Mouse (Mus musculus) CD4-positive, CD25-positive, alpha-beta regulatory T cell, adult 2 months (primary cell): Measurements from ENCODE around the gene Ndrg2.
"Not testable (repeated sequence)": the region's sequence is repeated elsewhere in the genome, so short reads cannot be mapped to it uniquely, and the experiment has no call there.

Source experiments
- DNase-seq: peaks from one replicate; pipeline ENCODE4 v3.0.0-alpha.2; 2012; ENCODE audit warnings: low read depth, low spot score

Ndrg2 gene

DNA sequence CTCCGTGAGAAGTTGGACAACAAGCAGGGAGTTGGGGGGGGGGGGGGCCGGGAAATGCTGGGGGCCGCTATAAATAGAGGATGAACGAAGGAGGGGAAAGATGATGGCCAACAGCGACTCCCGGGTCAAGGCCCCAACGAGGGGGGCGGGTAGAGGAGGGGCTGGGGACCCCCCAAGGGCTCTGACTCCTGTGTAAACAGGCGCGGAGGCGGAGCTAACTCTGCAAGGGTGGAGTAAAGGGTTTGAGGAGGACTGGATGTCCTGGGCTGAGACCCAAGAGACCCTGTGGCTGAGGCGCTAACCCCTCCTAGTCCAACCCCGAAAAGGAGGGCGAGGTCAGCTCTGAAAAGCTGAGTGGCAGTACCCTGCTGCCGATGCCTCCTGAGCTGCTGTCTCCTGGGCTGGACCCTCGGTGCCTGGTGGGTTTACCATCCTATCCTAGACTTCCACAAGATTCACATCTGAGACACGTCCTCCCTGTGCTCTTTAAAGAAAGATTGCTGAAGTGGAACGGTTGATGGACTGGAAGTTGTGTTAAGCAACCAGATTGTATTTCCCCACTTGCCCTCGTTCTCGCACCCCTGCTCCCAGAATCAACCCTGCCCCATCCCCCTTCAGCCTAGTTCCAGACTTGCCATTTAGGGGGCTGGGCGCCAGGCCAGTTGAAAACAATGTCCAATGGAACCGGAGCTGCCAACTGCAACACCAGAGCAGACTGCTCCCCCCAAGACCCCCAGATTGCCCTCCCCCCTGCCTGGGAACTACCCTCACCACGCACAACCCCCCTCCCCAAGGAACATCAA, at the start of gene Ndrg2:
Gene Ndrg2 (minus strand): TSS at position 199 of the 803 bp plus-strand sequence.
- peak; percentile 61 for DNase-seq

DNA sequence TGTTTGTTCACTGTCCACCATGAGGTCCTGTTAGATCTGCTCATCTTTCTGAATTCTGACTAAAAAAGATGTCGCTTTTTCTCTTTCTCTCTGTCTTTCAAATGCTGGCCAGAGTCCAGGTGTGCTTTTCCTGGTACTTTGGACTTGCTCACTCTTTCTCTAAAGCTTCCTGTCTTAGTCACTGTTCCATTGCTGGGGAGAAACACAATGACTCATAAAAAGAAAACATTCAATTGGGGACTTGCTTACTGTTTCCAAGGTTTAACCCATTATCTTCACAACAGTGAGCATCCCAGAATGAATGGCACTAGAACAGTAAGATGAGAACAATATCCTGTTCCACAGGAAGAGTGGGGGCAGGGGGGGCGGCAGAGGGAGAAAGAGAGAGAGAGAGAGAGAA, 46.4 kb upstream of the Ndrg2 start:
- DNase-seq, result no peak

DNA sequence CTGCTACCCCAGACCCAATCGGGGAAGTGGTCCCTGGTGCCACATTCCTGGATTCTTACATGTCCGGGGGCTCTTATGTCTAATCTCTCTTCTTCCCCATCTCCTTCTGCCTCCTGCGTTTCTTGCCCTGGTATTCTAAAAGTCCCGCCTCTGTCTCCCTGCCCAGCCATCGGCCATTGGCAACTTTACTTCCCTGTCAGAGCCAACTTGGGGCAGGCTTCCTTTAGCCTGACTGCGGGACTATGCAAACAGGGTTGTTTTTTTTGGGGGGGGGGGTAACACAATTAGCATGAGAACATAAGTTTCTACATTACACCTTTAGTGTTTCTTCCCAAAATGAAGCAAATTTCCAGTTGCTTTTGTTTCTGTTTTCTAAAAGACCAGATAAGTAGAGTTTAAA, 29.4 kb upstream of the Ndrg2 start:
- DNase-seq, result no peak

DNA sequence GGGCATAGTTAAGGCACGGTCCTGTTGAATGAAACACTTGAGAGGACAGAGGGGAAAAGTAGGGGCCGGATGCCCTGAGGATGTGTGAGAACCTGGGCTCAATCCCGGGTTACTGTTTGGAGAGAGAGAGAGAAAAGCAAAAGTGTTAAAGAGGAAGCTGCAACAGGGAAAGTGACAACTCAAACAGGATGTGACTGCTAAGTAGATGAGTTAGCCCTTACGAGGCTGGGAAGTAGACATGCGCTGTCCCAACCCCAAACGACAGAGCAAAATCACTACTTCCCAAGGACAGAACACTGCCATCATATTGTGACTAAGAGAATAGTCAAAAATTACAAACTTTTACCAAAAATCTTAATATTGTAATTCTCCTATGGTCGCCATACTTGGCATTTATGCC, 28.3 kb upstream of the Ndrg2 start:
- no peak for DNase-seq

DNA sequence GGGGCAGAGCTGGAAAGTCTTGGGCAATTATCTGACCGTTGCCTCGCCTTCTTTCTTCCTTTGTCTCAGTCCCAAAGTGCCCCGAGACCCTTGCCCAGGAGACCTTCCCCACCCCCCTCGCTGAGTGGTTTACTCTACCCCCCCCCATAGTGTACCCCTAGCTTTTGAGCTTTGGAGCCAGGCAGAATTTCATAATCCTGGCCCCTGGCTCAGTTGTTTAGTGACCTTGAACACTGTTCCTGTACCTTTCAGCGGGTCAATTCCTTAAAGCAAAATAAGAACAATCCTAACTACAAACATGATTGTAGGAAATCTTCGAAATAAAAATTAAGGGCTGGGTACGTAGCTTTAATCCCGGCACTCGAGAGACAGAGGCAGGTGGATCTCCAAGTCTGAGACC, 27.6 kb upstream of the Ndrg2 start:
- no peak for DNase-seq

DNA sequence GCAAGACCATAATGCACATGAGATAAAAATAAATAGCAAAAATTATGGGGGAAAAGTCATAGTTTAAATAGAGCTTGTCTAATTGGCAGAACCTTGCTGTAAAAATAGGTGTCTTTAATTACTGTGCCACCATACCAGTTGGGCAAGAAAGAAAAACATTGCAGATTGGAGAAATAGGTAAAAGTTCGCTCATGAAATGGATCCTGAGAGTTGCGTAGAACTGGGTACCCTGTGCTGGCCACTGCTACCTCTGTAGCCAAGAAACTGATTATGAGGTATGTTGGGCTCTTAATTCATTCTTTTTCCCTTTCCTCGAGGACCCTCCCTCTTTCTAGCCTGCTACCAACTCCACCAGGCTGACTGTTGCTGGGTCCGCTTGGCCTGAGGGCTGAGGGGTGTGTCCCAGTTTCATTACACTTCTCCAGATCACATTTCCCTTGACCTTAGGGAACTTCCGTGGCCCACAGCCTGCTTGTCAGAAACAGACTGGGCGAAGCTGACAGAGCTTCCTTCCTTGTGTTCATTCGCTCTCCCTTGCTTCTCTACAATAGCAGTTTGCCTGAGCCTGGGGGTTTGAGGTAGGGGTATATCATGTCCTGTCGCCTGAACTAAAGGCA, 27.1 kb upstream of the Ndrg2 start:
- DNase-seq, result no peak

DNA sequence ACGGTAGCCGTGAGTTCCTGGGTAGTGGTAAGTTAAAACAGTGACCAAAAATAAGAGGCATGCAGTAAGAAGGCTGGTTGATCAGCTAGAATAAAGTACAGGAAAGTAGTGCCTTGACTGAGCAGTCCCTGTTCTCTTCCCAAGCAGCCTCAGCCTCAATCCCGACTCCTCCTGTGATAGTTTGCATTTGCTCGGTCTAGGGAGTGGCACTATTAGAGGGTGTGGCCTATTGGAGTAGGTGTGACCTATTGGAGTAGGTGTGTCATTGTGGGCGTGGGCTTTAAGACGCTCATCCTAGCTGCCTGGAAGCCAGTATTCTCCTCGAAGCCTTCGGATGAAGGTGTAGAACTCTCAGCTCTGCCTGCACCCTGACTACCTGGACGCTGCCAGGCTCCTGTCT, 25.0 kb upstream of the Ndrg2 start:
- DNase-seq, result no peak

DNA sequence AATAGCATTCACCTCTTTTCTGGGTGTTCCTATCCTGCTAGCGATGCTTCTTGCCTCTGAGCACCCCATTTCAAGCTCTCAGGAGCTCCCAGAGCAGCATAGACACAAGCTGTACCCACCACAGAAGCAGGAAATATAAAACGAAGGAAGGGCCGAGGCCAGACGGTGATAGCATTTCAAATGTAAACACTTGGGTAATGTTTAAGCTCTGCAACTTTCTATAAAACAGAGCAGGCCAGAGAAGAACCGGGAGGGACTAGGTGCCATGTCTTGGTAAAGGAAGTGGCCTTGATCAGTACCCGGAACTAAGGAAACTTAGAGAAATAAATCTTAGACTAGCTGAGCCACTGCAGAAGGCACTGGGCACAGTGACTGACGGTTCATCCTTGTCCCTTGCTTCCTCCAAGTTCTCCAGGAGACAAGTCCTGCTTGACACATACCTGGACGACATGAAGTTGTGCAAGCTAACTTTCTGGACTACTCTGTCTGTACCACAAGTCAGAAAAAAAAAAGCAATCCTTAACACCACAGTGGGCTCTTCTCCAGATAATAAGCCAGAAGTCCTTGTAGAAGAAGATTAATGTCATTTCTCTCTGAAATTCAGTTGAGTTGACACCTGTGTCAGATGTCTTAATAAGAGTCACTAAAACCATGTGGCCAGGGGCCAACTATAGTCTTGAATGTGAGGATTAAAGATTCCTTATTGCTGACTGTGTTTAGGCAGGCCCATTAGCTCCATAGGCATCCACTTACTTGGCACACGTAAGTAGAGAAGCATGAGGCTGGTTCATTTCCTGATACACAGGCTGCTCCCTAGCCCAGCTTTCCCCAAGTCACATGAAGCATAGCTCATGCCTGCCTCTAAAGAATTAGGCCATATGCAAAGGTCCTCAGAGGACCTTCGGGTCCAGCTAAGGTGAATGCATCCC, 18.4 kb upstream of the Ndrg2 start:
- DNase-seq, result no peak

DNA sequence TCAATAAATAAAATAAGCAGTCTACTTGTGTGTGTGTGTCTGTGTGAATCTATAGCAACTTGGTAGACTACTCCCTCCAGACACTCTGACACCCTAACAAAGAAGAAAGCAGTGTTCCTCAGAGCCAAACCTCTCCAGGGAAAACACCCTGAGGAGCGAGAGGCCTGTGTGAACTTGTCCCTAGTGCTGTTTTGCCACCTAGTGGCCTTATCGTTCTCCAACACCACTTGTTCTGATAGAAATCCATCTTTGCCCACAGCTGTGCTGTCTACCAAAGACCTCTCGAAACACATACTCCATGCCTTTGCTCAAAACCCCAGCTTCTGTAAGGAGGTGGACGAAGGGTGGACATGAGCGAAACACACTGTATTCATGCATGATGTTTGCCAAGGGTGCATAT, 16.9 kb upstream of the Ndrg2 start:
- DNase-seq, result peak; percentile 78

DNA sequence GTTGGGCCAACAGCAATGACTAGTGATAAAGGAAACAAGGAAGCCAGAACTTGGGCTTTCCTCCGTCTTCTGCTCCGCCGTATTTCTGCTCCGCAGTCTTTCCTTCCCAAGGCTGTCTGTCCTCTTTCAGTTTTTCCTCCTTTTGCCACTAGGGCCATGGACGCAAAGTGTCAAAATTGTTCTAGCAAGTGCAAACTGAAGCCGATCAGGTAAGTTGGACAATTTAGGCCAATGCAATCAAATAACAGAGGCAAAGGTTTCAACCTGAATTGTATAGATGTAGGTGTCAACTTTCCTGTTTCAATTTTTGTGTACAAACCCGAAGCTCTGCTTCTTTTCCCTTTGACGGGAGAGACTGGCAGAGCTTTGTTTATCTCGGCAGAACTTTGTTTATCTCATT, 16.0 kb upstream of the Ndrg2 start:
- no peak for DNase-seq

DNA sequence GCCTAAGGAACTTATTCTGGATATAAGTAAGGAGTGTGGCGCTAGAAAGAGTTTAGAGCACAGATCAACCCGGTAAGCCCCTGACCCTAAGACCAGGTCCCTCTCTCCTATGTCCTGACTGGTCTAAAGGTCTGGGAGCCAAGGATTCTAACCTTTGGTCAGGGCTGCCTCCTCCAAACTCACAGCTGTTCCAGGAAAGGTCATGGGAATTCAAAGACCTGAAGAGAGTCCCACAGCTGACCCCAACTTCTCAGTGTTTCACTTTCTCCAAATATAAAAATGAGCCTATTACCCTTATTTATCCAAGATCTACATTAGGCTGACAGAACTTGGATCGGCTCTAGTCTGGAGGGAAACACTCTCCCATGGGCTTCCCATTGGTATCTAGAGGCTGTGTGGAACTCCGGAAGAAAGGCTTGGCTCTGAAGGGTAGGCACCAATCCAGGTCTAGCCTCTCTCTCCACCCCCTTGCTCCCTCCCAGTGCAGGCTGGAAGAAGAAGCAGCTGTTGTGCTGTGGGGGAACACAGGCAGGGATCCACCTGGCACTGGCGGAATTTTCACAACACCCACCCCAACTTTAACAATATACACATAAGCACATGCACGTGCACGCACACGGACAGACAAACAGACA, 15.5 kb upstream of the Ndrg2 start:
- DNase-seq, result no peak

DNA sequence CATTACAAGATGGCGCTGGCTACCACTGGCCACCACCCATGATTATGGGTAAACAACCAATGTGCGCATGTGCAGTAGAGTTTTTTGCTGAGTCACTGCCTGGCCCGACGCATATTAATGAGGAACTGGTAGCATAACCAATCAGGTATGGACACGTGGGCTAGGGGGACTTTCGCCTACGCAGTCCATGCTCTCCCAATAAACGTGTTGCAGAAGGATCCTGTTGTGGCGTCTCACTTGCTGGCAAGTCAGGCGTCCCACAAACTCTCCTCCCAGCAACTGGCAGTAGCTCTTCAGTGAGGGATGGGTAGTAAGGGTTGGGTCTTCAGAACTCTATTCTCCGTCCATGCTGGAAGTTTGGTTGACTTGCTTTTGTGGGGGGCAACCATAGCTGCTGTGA, 13.0 kb upstream of the Ndrg2 start:
- not testable (repeated sequence) for DNase-seq

DNA sequence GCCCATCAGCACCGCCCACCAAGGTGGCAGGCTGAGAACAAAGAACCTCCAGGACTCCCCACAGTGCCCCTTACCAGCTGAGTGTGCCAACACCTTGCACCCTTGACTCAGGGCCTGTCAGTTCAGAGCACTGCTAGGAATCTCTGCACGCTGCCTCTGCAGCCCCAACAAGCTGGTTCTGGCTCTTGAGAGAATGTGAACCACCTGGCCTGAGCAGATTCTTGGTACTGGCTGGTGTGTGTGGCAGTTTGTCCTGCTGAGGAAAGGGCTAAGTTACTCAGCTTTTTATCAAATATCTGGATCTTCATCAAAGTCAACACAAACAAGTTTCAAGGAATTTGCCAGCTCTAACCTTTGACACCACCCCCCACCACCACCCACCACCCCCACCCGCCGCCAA, 9.5 kb upstream of the Ndrg2 start:
- no peak for DNase-seq

DNA sequence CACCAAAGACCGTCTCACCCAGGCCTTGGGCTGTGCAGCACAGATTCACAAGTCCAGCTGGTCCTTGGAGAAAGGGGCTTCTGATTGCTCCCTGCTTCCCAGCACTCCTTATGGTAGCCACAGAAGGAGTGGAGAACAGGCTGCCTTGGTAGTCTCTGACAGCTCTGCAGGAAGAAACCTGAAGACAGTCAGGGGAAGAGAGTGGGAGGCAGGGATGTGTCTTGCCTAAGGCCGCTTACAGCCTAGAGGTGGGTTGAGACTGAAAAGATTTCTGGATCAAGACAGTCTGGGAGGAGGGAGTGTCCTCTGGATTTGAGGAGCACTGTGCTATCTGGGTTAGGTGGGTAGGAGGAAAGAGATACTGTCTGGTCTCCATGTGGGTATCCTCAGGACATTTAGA, 9.0 kb upstream of the Ndrg2 start:
- DNase-seq, result no peak

DNA sequence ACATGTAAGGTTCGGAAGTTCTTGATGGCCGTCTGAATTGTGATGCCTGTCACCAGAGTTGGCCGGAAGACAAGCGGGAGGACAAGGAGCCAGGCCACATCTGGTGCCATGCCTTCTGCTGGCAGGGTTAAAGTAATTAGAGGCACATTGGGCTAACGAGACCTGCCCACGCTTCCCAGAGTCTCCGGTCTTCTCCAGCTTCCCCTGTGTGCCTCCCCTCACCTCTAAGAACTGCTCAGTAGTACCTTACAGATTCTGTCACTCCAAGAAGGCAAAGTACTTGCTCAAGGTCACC, 8.6 kb upstream of the Ndrg2 start, which contains the start of gene Rnase13:
Gene Rnase13 (minus strand): TSS at position 203 of the 295 bp plus-strand sequence.
- no peak for DNase-seq

DNA sequence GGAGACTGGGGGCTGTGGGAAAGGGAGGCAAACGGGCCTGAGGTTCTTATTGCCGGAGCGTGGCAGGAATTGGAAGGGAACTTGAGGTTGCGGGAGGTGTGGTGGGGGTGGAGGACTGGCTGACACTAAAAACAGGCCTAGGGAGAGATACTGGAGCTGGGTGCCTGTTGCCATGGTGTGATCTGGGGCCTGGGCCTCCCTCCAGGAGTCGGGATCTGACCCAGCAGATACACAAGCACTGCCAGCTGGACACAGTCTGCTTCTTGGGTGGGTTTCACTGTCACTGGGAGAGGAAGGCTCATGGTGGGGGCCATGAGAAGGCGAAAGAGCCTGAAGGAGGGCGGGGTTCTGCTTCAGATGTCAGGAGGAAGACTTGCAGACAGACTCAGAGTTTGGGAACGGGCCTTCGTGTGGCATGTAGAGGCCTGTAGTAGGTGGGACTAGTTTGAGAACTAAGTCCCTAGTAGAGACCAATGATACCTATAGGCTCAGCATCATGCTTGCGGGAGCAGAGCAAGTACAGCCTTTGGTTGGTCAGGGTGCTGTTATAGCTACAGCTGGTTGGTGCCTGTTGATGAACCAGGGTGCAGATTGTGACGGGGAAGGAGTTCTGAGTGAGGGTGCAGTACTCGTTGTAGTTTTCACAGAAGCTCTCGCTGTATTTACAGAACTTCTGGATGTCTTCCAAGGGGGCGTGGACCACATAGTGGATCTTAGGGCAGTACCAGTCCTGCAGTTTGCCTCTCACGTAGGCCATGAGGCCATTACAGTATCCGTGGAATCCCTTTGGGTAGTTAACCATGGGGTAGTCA, 8.0 kb upstream of the Ndrg2 start:
- no peak for DNase-seq

DNA sequence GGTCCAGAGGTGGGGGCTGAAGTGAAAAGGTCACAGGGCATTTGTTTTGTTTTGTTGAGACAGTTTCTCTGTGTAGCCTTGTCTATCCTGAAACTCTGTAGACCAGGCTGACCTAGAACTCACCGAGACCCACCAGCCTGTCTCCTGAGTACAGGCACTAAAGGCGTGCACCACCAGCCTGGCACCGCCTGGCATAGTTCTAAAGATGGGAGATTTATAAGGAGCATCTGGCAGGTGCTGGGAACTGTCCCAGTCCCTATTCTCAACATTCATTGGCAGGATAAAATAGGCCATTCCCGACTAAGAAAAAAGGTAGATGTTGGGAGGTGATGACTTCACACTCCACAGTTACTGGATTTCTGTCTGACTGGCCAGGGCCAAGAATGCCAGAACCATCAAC, 5.0 kb upstream of the Ndrg2 start:
- DNase-seq, result no peak

DNA sequence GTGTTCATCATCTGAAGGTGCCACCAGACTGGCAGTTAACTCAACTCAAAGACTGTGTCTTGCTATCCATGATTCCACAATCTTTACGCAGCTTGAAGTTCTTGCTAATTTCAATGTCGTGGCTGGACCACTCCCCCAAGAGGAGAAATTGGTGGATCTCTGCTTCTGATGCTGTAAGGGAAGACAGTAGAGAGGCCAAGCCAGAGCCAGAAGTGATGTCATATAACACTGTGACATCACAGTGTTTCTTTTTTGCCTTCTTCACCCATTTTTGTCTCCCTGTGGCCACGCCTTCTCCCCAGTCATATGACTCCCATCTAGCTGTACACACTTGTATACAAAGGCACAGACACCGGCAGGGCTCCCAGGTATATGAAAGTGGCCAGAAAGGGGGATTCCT, 4.2 kb upstream of the Ndrg2 start, which contains the start of gene Tppp2:
Gene Tppp2 (plus strand): TSS at position 301 of the 400 bp plus-strand sequence.
- DNase-seq, result no peak

DNA sequence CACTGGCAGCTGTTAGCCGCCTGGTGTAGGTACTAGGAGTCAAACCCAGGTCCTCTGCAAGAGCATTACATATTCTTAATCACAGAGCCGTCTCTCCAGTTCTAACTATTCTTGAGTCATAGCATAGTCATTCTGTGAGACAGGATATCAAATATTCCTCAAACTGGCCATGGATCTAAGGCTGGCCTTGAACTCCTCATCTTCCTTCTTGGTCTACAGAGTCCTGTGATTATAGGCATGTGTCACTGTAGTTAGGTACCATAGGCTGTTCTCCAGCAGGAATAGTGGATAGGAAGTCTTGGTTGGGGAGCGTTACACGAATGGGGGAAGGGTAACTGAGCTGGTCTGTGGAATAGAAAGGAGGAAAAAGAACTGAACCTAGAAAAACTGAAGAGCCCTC, 2.6 kb upstream of the Ndrg2 start:
- no peak for DNase-seq

DNA sequence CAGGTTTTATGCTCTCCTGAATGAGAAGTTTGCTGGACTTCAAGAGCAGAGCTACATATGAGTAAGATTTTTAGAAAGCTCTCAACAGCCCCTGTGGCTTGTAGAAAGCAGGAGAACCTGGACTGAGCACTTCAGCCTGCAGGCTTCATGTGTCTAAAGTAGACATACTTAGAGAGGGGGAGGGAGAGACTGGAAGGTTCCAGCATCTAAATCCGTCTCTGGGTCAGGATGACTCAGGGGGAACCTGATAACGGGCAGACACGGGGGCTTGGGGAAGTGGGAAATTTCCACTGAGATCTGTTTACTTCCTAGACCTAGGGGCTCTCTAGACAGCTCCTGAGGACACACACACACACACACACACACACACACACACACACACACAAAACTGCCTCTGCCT, 1.1 kb upstream of the Ndrg2 start:
- DNase-seq, result no peak
